ENCODE assay signal across 7 mouse cellular contexts in genomic region chr16:96080524-96080923, GRCm38 (mm10). TPM values are rescaled to one million over a fixed set of nuclear protein-coding genes. Genes with fewer than 3 reads are reported as not detected.
DNase-seq lines count a peak whose midpoint lies in the region; ATAC-seq lines count a peak whose summit lies in the region.

No protein-coding gene starts in this region.

- 80% methylated on average over 7 of the region's 7 CpGs for WGBS in kidney, embryonic 15.5 days
- 82% methylated on average over 7 of the region's 7 CpGs for WGBS in embryonic facial prominence, embryonic 14.5 days
- 87% methylated on average over 7 of the region's 7 CpGs for WGBS in hindbrain, embryonic 15.5 days
- whole genome bisulfite sequencing in midbrain, embryonic 16.5 days = 84% methylated on average over 7 of the region's 7 CpGs

- H3K9ac ChIP-seq in kidney, embryonic 15.5 days = no peak overlapping the region
- no peak overlapping the region for H3K9ac ChIP-seq in embryonic facial prominence, embryonic 14.5 days (ENCODE audit: low read depth, low read length)
- no peak overlapping the region for H3K9ac ChIP-seq in hindbrain, embryonic 15.5 days
- H3K9ac ChIP-seq in midbrain, embryonic 16.5 days (ENCODE audit: low read depth, low read length) = no peak overlapping the region

- H3K9me3 ChIP-seq in kidney, embryonic 15.5 days (replicated peaks) = no peaks in the 10 kb centered on the region
- H3K9me3 ChIP-seq in embryonic facial prominence, embryonic 14.5 days (ENCODE audit: control insufficient read depth, low read length) = no peaks in the 10 kb centered on the region
- H3K9me3 ChIP-seq in hindbrain, embryonic 15.5 days = no peaks in the 10 kb centered on the region
- no peaks in the 10 kb centered on the region for H3K9me3 ChIP-seq in midbrain, embryonic 16.5 days (replicated peaks; ENCODE audit: control insufficient read depth, low read length, poor library complexity, severe bottlenecking)

- ATAC-seq in kidney, embryonic 15.5 days (replicated peaks; ENCODE audit: low FRiP score) = no peak
- no peak for ATAC-seq in embryonic facial prominence, embryonic 14.5 days (ENCODE audit: low read depth)
- no peak for ATAC-seq in hindbrain, embryonic 15.5 days (ENCODE audit: low FRiP score, low read depth)
- ATAC-seq in midbrain, embryonic 16.5 days = no peak

- H3K27me3 ChIP-seq in kidney, embryonic 15.5 days = no peaks in the 10 kb centered on the region
- no peaks in the 10 kb centered on the region for H3K27me3 ChIP-seq in embryonic facial prominence, embryonic 14.5 days (replicated peaks; ENCODE audit: control insufficient read depth, insufficient read depth, low read length)
- no peaks in the 10 kb centered on the region for H3K27me3 ChIP-seq in hindbrain, embryonic 15.5 days
- H3K27me3 ChIP-seq in midbrain, embryonic 16.5 days (ENCODE audit: control insufficient read depth, insufficient read depth, low read depth, low read length) = no peaks in the 10 kb centered on the region

- H3K27ac ChIP-seq in kidney, embryonic 15.5 days = no peak overlapping the region
- no peak overlapping the region for H3K27ac ChIP-seq in embryonic facial prominence, embryonic 14.5 days (replicated peaks; ENCODE audit: low read depth, low read length)
- H3K27ac ChIP-seq in hindbrain, embryonic 15.5 days (replicated peaks) = no peak overlapping the region
- no peak overlapping the region; the same call in 1 of the 2 replicates for H3K27ac ChIP-seq in midbrain, embryonic 16.5 days (ENCODE audit: low read length)

- peaks cover 55% of the 10 kb centered on the region for H3K36me3 ChIP-seq in kidney, embryonic 15.5 days
- peaks cover 43% of the 10 kb centered on the region for H3K36me3 ChIP-seq in embryonic facial prominence, embryonic 14.5 days (ENCODE audit: control insufficient read depth, insufficient read depth, low read length)
- H3K36me3 ChIP-seq in hindbrain, embryonic 15.5 days = peaks cover 17% of the 10 kb centered on the region; the same call in 1 of the 2 replicates
- H3K36me3 ChIP-seq in midbrain, embryonic 16.5 days (ENCODE audit: control insufficient read depth, insufficient read depth, low read length) = peaks cover 10% of the 10 kb centered on the region; the same call in 1 of the 2 replicates

- H3K4me1 ChIP-seq in kidney, embryonic 15.5 days = peaks cover 21% of the 10 kb centered on the region
- H3K4me1 ChIP-seq in embryonic facial prominence, embryonic 14.5 days (ENCODE audit: control insufficient read depth, insufficient read depth, low read length) = peaks cover 8% of the 10 kb centered on the region; the same call in 1 of the 2 replicates
- H3K4me1 ChIP-seq in hindbrain, embryonic 15.5 days (replicated peaks) = peaks cover 31% of the 10 kb centered on the region
- peaks cover 25% of the 10 kb centered on the region for H3K4me1 ChIP-seq in midbrain, embryonic 16.5 days (ENCODE audit: control insufficient read depth, insufficient read depth, low read length)

- H3K4me2 ChIP-seq in kidney, embryonic 15.5 days = peak overlapping the region; percentile 72
- peak overlapping the region; percentile 73; the same call in 1 of the 2 replicates for H3K4me2 ChIP-seq in embryonic facial prominence, embryonic 14.5 days (ENCODE audit: low read depth, low read length)
- peak overlapping the region; percentile 60 for H3K4me2 ChIP-seq in hindbrain, embryonic 15.5 days
- H3K4me2 ChIP-seq in midbrain, embryonic 16.5 days (ENCODE audit: low read length) = peak overlapping the region; percentile 82; the same call in 1 of the 2 replicates

- DNase-seq in kidney, adult 8-10 months = no peak
- DNase-seq in embryonic facial prominence, embryonic 14.5 days (ENCODE audit: low spot score) = no peak
- no peak for DNase-seq in adrenal gland, postnatal 14 days
- DNase-seq in thymus, postnatal 36 days = no peak

- peak overlapping the region; percentile 100 for H3K4me3 ChIP-seq in kidney, embryonic 15.5 days (replicated peaks)
- H3K4me3 ChIP-seq in embryonic facial prominence, embryonic 14.5 days (ENCODE audit: low read depth, low read length) = no peak overlapping the region
- H3K4me3 ChIP-seq in hindbrain, embryonic 15.5 days = peak overlapping the region; percentile 98; the same call in 1 of the 2 replicates
- no peak overlapping the region for H3K4me3 ChIP-seq in midbrain, embryonic 16.5 days (ENCODE audit: low read depth, low read length)

RNA-seq across cellular contexts. Expression of gene Brwd1, which starts 1.8 kb away (rescaled TPM):
- 81.0 and 85.5 TPM in 2 replicates for polyA plus RNA-seq in kidney, embryonic 15.5 days (2015; fragmentation: Nextera tagmentation; extraction: Ambion mirVana)
- 107 and 108 TPM in 2 replicates for polyA plus RNA-seq in embryonic facial prominence, embryonic 14.5 days (2014; fragmentation: Nextera tagmentation; extraction: Ambion mirVana)
- 230 and 236 TPM in 2 replicates for polyA plus RNA-seq in hindbrain, embryonic 15.5 days (2015; fragmentation: Nextera tagmentation; extraction: Ambion mirVana)
- polyA plus RNA-seq in midbrain, embryonic 16.5 days (2015; fragmentation: Nextera tagmentation; extraction: Ambion mirVana) = 264 and 288 TPM in 2 replicates
- total RNA-seq in adrenal gland, postnatal 14 days (2021) = 70.4 and 74.8 TPM in 2 replicates

RNA-seq across cellular contexts. Expression of gene Hmgn1, which starts 47.0 kb away (rescaled TPM):
- polyA plus RNA-seq in kidney, embryonic 15.5 days (2015; fragmentation: Nextera tagmentation; extraction: Ambion mirVana) = 696 and 818 TPM in 2 replicates
- 528 and 592 TPM in 2 replicates for polyA plus RNA-seq in embryonic facial prominence, embryonic 14.5 days (2014; fragmentation: Nextera tagmentation; extraction: Ambion mirVana)
- 284 and 324 TPM in 2 replicates for polyA plus RNA-seq in hindbrain, embryonic 15.5 days (2015; fragmentation: Nextera tagmentation; extraction: Ambion mirVana)
- 304 and 377 TPM in 2 replicates for polyA plus RNA-seq in midbrain, embryonic 16.5 days (2015; fragmentation: Nextera tagmentation; extraction: Ambion mirVana)
- 234 and 260 TPM in 2 replicates for total RNA-seq in adrenal gland, postnatal 14 days (2021)

Comparison
In these comparisons a context has a peak if more than half of its experiments do, and no peak if none do; other contexts are left out.
1. H3K4me3 ChIP-seq: peak in kidney, embryonic 15.5 days (single experiment) and hindbrain, embryonic 15.5 days (single experiment); none in embryonic facial prominence, embryonic 14.5 days (single experiment) and midbrain, embryonic 16.5 days (single experiment).
2. Peak in every context shown above with its lines, with median percentiles within 50 percentile points of each other: H3K4me2 ChIP-seq.